Mouse (Mus musculus) liver, embryonic 14.5 days (tissue): ENCODE results near the gene Trappc12.

Experiments used
- CTCF ChIP-seq: IDR thresholded peaks from 2 replicates; pipeline ENCODE4 v1.5.1; 2016; ENCODE audit warnings: antibody characterized with exemption, low read depth, control low read depth
- EP300 ChIP-seq: IDR thresholded peaks from 2 replicates; pipeline ENCODE4 v1.6.1; 2016; ENCODE audit warnings: antibody characterized with exemption, low read depth

GRCm38 (mm10) chr12:28705204-28705603 is 45.1 kb downstream of the Trappc12 start:
- TF ChIP-seq CTCF (no peak), EP300 (no peak)
